Mouse (Mus musculus): ENCODE measurements at regions not wholly inside any gene's neighbourhood (a gene's known extent, or its start where the extent isn't known, plus 50 kb on each side); places are given as distances from the start of the nearest gene placed in this dataset.
A peak's percentile ranks its signal among the peaks of the same experiment; 100 is the strongest.

DNA sequence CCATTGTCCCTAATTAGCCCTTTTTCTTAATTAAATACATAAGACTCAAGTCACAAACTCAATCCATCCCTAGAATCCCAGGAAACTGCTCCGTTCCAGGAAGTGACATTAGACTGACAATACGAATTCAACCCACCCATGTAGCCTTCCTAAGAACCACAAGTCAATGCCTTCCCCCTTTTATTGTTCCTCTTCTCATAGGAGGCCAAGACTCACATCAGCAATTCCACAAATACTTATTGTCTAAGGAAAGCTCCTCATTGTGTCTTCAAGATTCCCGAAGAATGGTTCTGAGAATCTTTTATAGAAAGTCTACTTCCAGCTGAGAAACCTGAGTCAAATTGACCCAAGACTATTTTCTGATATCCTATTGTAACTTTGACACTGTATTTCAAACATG lies 147.3 kb downstream of the Dmac1 start:
- no peak for DNase-seq (ENCODE audit: low read depth)

DNA sequence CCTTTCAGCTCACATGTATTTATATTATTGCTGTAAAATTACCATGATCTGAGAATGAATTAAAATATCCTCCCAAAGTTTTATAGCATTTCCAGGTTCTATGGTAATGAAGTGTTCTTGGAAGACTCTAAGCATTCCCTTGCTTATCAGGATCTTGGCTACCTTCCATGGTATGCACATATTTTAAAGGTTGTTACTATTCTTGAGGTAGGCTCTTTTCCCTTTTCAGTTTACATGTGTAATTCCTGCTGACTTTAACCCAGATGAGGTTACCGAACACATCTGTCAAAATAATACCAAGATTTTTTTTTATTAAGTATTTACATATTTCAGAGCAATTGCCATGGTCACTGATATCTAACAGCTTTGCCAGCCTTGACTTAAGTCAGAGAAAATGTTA lies 162.2 kb downstream of the Dmac1 start:
- DNase-seq (ENCODE audit: low read depth): no peak

DNA sequence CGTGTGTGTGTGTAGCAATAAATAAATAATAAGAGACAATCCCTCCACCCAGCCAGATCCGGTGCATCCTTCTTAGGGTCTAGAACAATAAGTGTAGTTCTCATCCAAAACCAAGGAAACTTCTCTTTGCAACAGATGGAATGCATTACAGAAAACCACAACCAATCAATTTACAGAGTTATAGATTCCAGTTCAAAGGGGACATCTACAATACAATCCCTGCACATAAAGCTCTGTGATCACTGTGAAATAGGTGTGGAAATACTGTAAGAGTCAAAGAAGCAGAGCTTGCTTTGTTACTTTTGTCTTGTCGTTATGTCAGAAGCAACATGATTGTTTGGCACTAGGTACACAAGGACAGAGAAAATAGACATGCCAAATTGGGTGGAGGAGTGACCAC lies 162.8 kb downstream of the Dmac1 start:
- no peak for DNase-seq (ENCODE audit: low read depth)

DNA sequence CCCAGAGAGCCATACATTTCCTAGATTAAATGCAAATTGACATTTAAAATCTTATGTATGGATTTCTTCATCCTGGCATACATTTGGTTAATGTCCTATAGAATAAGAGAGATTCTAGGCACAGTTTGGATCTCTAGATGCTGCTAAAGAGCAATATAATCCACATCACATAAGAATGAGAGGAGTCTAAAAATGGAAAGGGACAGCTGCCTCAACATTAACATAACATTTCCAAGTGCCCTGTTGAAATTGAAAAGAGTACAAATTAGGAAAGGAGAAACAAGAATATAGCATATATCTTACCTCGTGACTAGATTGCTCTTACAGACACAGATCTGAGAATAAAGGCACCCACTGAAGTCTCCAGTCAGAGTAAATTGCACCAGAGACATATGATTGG lies 212.3 kb downstream of the Dmac1 start:
- no peak for DNase-seq (ENCODE audit: low read depth)

DNA sequence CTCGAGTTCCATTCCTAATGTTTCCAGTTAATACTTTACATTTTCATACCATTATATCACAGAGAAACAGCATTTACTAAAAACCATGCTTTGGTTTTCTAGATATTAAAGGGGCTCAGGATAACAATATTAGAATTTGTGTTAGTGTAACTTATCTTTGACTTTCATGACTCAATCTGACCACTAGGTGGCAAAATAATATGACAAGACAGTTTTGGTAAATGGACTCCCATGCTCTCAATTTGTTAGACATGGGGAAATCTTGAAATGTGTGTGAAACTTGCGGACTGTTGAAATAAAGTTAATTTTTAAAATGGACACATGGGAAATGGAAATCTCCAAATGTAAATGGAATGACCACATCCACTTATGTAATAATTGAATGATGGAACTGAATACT lies 214.8 kb downstream of the Dmac1 start:
- peak; percentile 20 for DNase-seq (ENCODE audit: low read depth)

DNA sequence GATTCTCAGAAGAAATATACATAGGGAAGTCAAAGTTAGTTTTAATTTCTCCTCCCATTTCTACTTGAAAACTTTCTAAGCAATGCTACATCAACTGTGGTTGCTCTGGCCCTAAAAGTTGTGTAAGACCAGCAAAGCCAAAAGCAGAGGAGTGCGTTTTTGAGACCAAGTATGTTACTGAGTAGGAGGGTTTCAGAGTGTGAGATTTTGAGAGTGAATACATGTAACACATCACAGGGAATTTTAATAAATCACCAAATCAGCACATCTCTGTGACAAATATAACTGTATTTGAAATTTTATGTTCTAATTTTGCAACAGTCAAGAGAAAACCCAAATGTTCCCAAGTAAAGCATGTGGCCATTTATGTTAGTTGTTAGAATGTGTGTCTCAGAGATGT lies 234.6 kb downstream of the Dmac1 start:
- no peak for DNase-seq (ENCODE audit: low read depth)

DNA sequence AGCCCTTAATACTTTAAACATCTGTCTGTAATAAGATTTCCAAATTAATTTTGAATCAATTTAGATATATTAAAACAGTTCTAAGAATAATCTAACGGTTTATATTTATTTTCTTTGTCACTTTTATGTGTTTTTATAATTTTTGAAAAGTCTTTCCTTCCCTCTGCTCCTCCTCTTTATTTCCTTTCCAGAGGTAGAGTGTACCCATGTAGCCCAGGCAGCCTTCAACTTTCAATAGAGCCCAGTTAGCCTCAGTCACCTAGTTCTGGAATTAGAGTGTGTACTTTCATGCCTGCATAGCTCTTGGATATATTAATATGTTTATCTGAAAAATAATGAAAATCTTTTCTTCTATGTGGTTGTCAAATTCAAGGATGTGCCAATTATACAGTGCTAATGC lies 235.5 kb downstream of the Dmac1 start:
- no peak for DNase-seq (ENCODE audit: low read depth)

DNA sequence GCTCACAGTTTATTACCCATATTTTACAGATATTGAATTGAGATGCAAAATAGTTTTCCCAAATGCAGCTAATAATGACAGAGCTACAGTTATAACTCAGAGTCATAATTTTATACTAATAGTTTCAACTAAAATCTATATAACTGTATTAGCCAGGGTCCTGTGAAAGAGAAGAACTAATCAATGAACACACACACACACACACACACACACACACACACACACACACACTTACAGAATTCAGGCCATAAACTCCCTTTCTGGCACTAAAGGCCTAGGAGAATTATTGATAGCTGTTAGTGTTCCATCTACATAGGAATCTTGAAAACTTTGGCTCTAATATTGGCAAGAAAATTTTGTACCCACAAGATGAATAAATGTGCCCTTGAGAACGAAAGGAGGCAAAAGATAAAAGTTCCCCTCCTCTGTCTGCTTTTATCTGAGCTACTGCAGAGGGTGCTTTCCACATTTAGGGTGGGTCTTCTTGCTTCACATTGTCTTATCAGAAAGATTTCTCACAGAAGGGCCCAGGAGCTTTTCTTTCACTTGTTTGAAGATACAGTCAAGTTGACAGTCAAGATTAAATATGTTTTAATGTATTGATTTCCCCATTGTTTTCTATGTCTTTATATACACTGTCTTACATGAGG lies 236.1 kb downstream of the Dmac1 start:
- DNase-seq (ENCODE audit: low read depth): no peak
